Mouse (Mus musculus) testis, adult 2 months (tissue): Measurements from ENCODE around the gene Myb.

ENCODE experiments used
- CTCF ChIP-seq: fragments of 200-500 bp; IDR thresholded peaks from 2 replicates; pipeline ENCODE4 v1.5.1; 2012; ENCODE audit warnings: low read depth, mild to moderate bottlenecking, inconsistent platforms, low read length, moderate library complexity; ENCODE audit not compliant: control insufficient read depth, insufficient read depth, insufficient replicate concordance
- POLR2A ChIP-seq: fragments of 200-500 bp; IDR thresholded peaks from 2 replicates; pipeline ENCODE4 v1.6.1; 2012; ENCODE audit warnings: low read depth, mild to moderate bottlenecking, inconsistent platforms, low read length, moderate library complexity; ENCODE audit not compliant: control insufficient read depth

DNA sequence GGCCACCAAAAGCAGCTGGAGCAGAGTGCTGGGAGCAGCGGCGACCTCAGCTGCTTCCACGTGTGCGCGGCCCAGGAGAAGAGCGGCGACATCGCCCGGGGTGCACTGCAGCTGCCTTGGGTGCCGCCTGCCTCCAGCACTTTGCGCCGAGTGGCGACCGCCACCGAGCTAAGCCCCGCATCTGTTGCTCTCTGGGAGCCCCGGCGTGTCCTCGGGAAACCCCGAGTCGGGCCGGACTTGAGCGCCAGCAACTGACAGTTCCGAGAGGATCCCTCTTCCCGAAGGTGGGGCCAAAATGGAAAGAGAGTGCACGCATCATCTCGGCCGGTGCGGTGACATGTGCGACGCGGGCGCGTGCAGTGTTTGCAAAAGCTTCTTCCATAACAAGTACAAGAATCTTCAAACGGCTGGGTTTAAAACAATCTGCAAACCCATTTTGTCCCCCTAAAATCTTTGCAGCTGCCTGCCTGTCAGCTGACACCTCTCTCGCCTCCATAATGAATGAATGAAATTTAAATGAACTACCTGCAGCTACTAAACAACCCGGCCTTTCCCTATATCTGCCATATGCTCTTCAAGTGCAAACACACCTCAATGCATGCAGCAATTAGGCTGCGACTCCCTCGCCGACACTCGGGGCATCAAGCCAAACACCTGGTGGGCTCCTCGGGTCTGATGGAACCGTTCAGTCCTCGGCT, 938 bp downstream of the Myb start:
- no peak for TF ChIP-seq CTCF
- no peak for TF ChIP-seq POLR2A
